Mouse (Mus musculus): ENCODE data around the gene Ces2f. TPM values are rescaled to one million over a fixed set of nuclear protein-coding genes. Genes with fewer than 3 reads are reported as not detected.

Ces2f gene
- total RNA-seq (2023; ENCODE audit: inconsistent age): not detected in 4 replicates

GRCm38 (mm10) chr8:104947056-104947455 is at the start of gene Ces2f:
Gene Ces2f, plus strand, starts transcription at chr8:104947356.

DNA sequence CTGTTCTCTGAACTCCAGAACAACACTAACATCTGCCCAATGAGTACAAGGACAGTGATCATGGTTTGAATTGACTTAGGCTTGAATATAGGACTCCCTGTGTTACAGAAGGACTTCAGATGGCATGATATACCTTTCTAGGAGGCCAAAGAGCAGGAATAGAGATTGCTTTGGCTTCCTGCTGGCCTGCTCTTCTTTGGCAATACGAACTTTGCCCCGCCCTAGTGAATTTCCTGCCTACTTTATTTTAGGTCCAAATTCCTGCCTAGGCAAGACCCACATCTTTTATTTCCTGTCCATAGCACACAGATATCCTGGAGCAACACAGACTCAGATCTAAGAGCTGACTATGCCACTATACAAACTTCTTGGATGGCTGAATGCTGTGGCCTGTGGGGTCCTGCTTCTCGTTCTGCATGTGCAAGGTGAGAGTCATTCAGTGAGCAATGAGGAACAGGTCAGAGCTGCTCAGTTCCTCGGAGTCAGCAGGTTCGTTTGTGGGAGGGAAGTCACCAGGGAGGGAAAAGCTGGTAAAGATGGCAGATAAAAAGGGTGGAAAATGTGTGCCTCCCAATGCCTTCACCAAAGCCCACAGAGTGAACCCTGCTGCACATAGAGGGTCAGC is 21.1 kb upstream of the Ces2f start, which contains the start of gene Ces2e:
Gene Ces2e (plus strand): TSS at position 289 of the 625 bp plus-strand sequence.

GRCm38 (mm10) chr8:104961537-104961961 is 14.4 kb downstream of the Ces2f start, which contains the start of gene Ces2g:
Gene Ces2g, plus strand, starts transcription at chr8:104961718.

GRCm38 (mm10) chr8:105000586-105000985 is 53.4 kb downstream of the Ces2f start, which contains the start of gene Ces2h:
Gene Ces2h, plus strand, starts transcription at chr8:105000853.

Other genes with a start within 250 kb of the Ces2f start
- not detected in 4 replicates for gene Ces2a, start 213.4 kb upstream of the Ces2f start, total RNA-seq (2023; ENCODE audit: inconsistent age)
- gene Ces2b, start 115.8 kb upstream of the Ces2f start, total RNA-seq (2023; ENCODE audit: inconsistent age): not detected in 4 replicates
- gene Ces2c, start 100.3 kb upstream of the Ces2f start, total RNA-seq (2023; ENCODE audit: inconsistent age): not detected in 4 replicates
- gene Ces2e, start 21.1 kb upstream of the Ces2f start, total RNA-seq (2023; ENCODE audit: inconsistent age): not detected in 4 replicates
- gene Ces2g, start 14.4 kb downstream of the Ces2f start, total RNA-seq (2023; ENCODE audit: inconsistent age): 0.18 to 0.26 TPM in 2 of 4 replicates, not detected in the others
- not detected in 4 replicates for gene Ces2h, start 53.5 kb downstream of the Ces2f start, total RNA-seq (2023; ENCODE audit: inconsistent age)
- not detected in 4 replicates for gene Ces3a, start 101.2 kb downstream of the Ces2f start, total RNA-seq (2023; ENCODE audit: inconsistent age)
- not detected in 4 replicates for gene Ces3b, start 136.4 kb downstream of the Ces2f start, total RNA-seq (2023; ENCODE audit: inconsistent age)
- not detected in 4 replicates for gene Ces4a, start 184.4 kb downstream of the Ces2f start, total RNA-seq (2023; ENCODE audit: inconsistent age)
- gene Cbfb, start 223.3 kb downstream of the Ces2f start, total RNA-seq (2023; ENCODE audit: inconsistent age): 88.9 to 106 TPM (median 97.3 TPM) in 4 replicates